Mouse (Mus musculus): ENCODE measurements at regions not wholly inside any gene's neighbourhood (a gene's known extent, or its start where the extent isn't known, plus 50 kb on each side); places are given as distances from the start of the nearest gene placed in this dataset.

DNA sequence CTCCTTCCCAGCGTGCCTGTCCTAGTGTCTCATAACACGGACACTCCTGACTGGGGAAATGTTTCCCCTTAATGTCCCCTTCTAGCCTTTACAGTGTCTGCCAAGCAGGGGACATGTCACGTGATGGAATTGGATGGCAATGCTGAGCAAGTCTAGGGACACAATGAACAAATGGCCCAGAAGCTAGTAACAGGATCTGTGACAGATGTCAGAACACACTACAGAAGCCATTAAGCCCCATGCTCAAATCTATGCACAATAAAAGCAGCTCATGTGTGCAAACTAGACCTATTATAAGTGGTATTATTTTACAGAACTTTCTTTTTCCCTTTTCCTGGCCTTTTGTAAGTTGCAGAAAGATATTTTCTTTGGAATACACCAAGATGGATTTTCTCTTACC lies 267.4 kb downstream of the Fam173b start:
- TF ChIP-seq CTCF (IDR thresholded peaks at IDR 0.05; ENCODE audit: low read depth, low read length): no peak
- TF ChIP-seq POLR2A (IDR thresholded peaks at IDR 0.05; ENCODE audit: extremely low read depth, insufficient read depth, low read length): no peak

Data from liver, adult 2 months (tissue).